Mouse (Mus musculus) neural tube, embryonic 13.5 days (tissue): ENCODE measurements at regions not wholly inside any gene's neighbourhood (a gene's known extent, or its start where the extent isn't known, plus 50 kb on each side); places are given as distances from the start of the nearest gene placed in this dataset.
A peak's percentile ranks its signal among the peaks of the same experiment; 100 is the strongest.

ENCODE experiments used
- ATAC-seq: fragments of 200-750 bp; cut with Nextera tagmentation; 2 replicates; pipeline ENCODE4 v1.8.0; 2017; ENCODE audit warnings: low read depth, mild to moderate bottlenecking, moderate TSS enrichment, moderate library complexity
- H3K27ac ChIP-seq: fragments of 300-500 bp; sonication (generic); replicated peaks from 2 replicates; pipeline ENCODE4 v1.5.1; 2015; ENCODE audit warnings: moderate library complexity, mild to moderate bottlenecking, inconsistent platforms
- H3K27me3 ChIP-seq: fragments of 300-500 bp; sonication (generic); 2 replicates; pipeline ENCODE4 v1.6.1; 2015; ENCODE audit warnings: mild to moderate bottlenecking, inconsistent platforms
- H3K36me3 ChIP-seq: fragments of 300-500 bp; sonication (generic); 2 replicates; pipeline ENCODE4 v1.6.1; 2015; ENCODE audit warnings: mild to moderate bottlenecking, inconsistent platforms
- H3K4me1 ChIP-seq: fragments of 300-500 bp; sonication (generic); replicated peaks from 2 replicates; pipeline ENCODE4 v1.6.1; 2015; ENCODE audit warnings: inconsistent platforms
- H3K4me2 ChIP-seq: fragments of 300-500 bp; sonication (generic); 2 replicates; pipeline ENCODE4 v1.6.1; 2015; ENCODE audit warnings: inconsistent platforms, mild to moderate bottlenecking, moderate library complexity
- H3K4me3 ChIP-seq: fragments of 300-500 bp; sonication (generic); 2 replicates; pipeline ENCODE4 v1.5.1; 2015; ENCODE audit warnings: mild to moderate bottlenecking, inconsistent platforms
- H3K9ac ChIP-seq: fragments of 300-500 bp; sonication (generic); 2 replicates; pipeline ENCODE4 v1.6.1; 2015; ENCODE audit warnings: moderate library complexity, mild to moderate bottlenecking, inconsistent platforms
- H3K9me3 ChIP-seq: fragments of 300-500 bp; sonication (generic); 2 replicates; pipeline ENCODE4 v1.6.1; 2016; ENCODE audit warnings: inconsistent platforms
- WGBS: fragments of 180-500 bp; shearing (Covaris S2); methylation state at CpG from one replicate; pipeline ENCODE4 v1.1.7; 2015; 5-methylcytosine and 5-hydroxymethylcytosine counted together

GRCm38 (mm10) chr10:83944897-83945296, 222.2 kb downstream of the 1500009L16Rik start:
- Histone ChIP-seq H3K4me3 (no peak overlapping the region), H3K9ac (no peak overlapping the region), H3K27ac (no peak overlapping the region), H3K9me3 (no peaks in the 10 kb centered on the region; the same call in 1 of the 2 replicates), H3K4me2 (no peak overlapping the region), H3K27me3 (no peaks in the 10 kb centered on the region), H3K4me1 (0 out of 2 replicates have a peak, but pooled peaks cover 6% of the 10 kb centered on the region), H3K36me3 (no peaks in the 10 kb centered on the region)
- whole genome bisulfite sequencing = 97% methylated on average over 10 of the region's 10 CpGs
- ATAC-seq = no peak

DNA sequence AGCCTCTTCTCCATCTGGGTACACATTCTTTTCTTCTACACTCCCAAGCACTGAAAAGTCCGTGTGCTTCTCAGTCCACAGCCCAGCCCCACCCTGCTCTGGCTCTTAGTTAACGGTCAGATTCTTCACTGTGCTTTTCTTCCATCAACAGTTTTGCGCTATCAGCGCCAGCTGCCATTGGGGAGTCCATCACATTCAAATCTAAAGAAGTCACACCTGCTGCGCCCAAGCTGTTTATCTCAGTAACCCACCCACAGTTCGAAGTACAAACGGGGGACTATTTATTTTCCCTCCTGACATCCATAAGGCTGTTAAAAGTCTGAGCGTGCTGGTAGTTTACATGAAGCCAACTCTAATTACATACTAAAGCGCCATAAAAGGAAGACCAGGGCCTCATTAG, 222.8 kb downstream of the 1500009L16Rik start:
- 71% methylated on average over 9 of the region's 9 CpGs for WGBS
- no peaks in the 10 kb centered on the region for H3K36me3 ChIP-seq
- H3K4me3 ChIP-seq = no peak overlapping the region
- H3K4me2 ChIP-seq = no peak overlapping the region
- no peaks in the 10 kb centered on the region; the same call in 1 of the 2 replicates for H3K9me3 ChIP-seq
- no peak overlapping the region for H3K9ac ChIP-seq
- no peak for ATAC-seq
- no peak overlapping the region for H3K27ac ChIP-seq
- no peaks in the 10 kb centered on the region for H3K27me3 ChIP-seq
- H3K4me1 ChIP-seq = 0 out of 2 replicates have a peak, but pooled peaks cover 6% of the 10 kb centered on the region

DNA sequence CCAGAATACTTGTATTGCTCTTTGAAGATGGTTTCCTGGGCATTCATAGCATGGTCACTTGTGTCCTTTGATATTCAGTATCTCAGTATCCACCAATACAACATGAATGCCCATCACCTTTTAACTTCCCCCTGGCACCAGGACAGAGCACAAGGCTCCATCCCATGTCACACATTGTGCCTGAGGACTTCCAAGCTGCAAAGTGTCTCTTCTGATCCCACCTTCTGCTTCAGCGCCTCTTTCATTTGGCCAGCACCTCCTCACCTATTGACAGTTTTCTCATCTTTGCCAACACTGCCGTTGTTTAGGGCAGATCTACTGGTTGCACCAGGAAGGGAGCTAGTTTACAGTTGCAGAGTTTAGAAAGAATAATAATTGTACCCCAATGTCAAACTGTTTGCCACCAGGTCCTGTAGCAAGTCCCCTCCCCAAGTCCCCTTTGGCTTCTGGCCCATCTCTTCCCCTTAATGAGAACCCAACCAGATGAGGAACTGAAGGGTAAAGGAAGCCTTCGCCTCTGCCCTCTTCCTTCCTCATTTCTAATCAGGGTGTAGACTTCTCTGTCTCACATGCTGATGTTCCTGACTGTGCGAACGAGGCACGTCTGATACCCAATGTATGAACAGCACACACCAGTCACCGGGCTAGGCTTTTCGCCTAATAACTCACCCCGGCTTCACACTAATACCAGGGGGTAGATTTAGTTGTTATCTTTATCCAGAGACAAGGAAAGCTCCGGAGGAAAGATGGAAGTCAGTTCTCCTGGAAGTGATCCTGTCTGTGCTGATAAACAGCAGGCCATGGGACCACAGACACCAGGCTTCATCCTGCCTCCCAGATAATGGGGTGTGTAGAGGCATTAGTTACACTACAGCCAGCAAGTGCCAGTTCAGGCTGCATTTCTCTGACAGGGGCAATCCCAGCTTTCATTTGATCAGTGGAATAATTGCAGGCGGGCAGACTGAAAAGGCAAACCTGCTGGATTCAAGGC, 223.8 kb downstream of the 1500009L16Rik start:
- Histone ChIP-seq H3K4me1 (0 out of 2 replicates have a peak, but pooled peaks cover 6% of the 10 kb centered on the region), H3K4me3 (no peak overlapping the region), H3K9ac (no peak overlapping the region), H3K9me3 (no peaks in the 10 kb centered on the region), H3K36me3 (no peaks in the 10 kb centered on the region), H3K27ac (no peak overlapping the region), H3K27me3 (no peaks in the 10 kb centered on the region), H3K4me2 (no peak overlapping the region)
- WGBS = 86% methylated on average over 11 of the region's 11 CpGs
- no peak for ATAC-seq

DNA sequence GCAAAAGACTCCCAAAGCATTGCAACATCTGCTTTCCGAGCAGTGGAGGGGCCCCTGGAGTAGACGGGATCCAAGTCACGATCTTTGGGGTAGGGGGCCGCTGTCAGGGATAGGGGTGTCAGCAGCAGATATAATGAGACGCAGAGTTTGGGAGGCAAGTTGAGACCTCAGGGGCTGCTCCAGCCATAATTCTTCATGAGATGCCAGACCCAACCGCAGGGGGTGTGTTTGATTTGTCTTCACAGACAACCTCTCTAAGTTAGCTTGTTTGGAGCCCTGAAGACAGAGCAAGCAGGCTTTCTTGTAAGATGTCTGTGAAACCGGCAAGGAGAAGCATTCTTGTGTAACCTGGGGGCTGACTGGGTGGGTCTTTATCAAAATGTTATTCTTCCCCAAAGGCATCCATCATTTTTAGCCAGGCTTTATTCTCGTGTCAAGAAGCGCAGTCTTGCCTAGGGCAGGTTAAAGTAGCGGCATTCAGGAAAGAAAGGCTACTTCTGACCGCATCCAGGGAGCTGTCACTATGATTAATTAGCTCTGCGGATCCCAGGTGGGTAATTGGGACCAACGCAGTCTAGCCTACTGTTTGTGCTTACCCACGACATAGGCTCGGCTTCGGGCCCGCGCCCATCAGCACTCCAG, 234.6 kb downstream of the 1500009L16Rik start:
- Histone ChIP-seq H3K9ac (no peak overlapping the region), H3K4me2 (peak overlapping the region; percentile 14), H3K4me1 (peaks cover 10% of the 10 kb centered on the region), H3K36me3 (no peaks in the 10 kb centered on the region), H3K4me3 (no peak overlapping the region), H3K9me3 (no peaks in the 10 kb centered on the region), H3K27me3 (no peaks in the 10 kb centered on the region), H3K27ac (no peak overlapping the region)
- 11% methylated on average over 18 of the region's 18 CpGs for WGBS
- ATAC-seq = peak; percentile 71

GRCm38 (mm10) chr10:83958397-83958796, 235.7 kb downstream of the 1500009L16Rik start:
- ATAC-seq = no peak
- Histone ChIP-seq H3K36me3 (no peaks in the 10 kb centered on the region), H3K4me3 (no peak overlapping the region), H3K9ac (no peak overlapping the region), H3K27me3 (no peaks in the 10 kb centered on the region), H3K4me1 (peaks cover 14% of the 10 kb centered on the region), H3K9me3 (no peaks in the 10 kb centered on the region), H3K27ac (no peak overlapping the region), H3K4me2 (no peak overlapping the region)
- 88% methylated on average over 3 of the region's 3 CpGs for WGBS

- no peak for ATAC-seq
- Histone ChIP-seq H3K4me3 (no peak overlapping the region), H3K36me3 (no peaks in the 10 kb centered on the region), H3K9ac (no peak overlapping the region), H3K27me3 (no peaks in the 10 kb centered on the region), H3K9me3 (no peaks in the 10 kb centered on the region), H3K27ac (no peak overlapping the region), H3K4me2 (no peak overlapping the region), H3K4me1 (peaks cover 18% of the 10 kb centered on the region)
- 73% methylated on average over 2 of the region's 2 CpGs for WGBS
These were observed 236.2 kb downstream of the 1500009L16Rik start for GRCm38 (mm10) chr10:83958826-83959225.

GRCm38 (mm10) chr10:83963232-83963760, 240.6 kb downstream of the 1500009L16Rik start:
- Histone ChIP-seq H3K4me2 (no peak overlapping the region), H3K27ac (peak overlapping the region; percentile 39), H3K4me3 (no peak overlapping the region), H3K27me3 (no peaks in the 10 kb centered on the region), H3K4me1 (peaks cover 26% of the 10 kb centered on the region), H3K36me3 (no peaks in the 10 kb centered on the region), H3K9me3 (no peaks in the 10 kb centered on the region), H3K9ac (no peak overlapping the region)
- peak; percentile 7; the same call in 1 of the 2 replicates for ATAC-seq
- 76% methylated on average over 12 of the region's 12 CpGs for WGBS

DNA sequence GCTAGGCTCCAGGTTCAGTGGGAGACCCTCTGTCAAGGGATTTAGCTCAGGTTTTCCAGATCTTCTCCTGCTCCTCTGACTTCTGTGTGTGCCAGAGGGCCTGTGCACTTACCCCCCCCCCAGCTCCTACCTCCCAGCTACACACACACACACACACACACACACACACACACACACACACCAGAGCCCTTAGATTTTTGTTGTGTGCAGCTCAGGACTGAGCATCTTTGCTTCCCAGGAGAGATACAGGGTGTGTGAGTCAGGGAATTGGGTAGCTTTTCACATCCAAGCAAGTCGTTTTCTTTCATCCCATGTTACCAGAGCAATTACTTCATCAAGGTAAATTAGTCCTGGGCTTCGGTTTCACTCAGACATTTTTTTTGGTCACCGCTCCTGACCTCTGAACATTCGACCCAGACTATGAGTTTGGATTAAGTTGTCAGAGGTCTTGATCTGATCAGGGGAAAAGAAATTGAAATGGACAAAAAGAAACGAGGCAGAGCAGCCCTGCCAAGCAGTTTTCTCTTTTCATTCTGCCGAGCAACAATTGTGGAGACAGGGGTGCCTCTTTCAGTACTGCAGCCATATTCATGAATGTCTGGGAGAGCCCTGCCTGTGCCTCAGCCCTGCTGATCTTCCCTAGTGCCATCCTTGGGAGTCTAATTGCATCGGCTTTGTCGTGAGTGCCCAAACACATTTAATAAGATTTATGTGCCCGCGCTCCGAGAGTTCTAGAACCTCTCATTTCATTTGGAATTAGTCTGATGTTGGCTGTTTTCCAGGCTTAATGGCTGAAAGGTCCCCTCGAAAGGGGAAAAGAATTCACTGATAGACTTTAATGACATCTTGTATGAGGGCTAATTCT, 241.3 kb downstream of the 1500009L16Rik start:
- 21% methylated on average over 12 of the region's 12 CpGs for whole genome bisulfite sequencing
- no peak overlapping the region for H3K4me3 ChIP-seq
- H3K27me3 ChIP-seq = no peaks in the 10 kb centered on the region
- peak overlapping the region; percentile 67 for H3K27ac ChIP-seq
- no peak overlapping the region for H3K4me2 ChIP-seq
- ATAC-seq = peak; percentile 85
- H3K36me3 ChIP-seq = no peaks in the 10 kb centered on the region
- H3K9ac ChIP-seq = no peak overlapping the region
- no peaks in the 10 kb centered on the region for H3K9me3 ChIP-seq
- peaks cover 26% of the 10 kb centered on the region for H3K4me1 ChIP-seq

DNA sequence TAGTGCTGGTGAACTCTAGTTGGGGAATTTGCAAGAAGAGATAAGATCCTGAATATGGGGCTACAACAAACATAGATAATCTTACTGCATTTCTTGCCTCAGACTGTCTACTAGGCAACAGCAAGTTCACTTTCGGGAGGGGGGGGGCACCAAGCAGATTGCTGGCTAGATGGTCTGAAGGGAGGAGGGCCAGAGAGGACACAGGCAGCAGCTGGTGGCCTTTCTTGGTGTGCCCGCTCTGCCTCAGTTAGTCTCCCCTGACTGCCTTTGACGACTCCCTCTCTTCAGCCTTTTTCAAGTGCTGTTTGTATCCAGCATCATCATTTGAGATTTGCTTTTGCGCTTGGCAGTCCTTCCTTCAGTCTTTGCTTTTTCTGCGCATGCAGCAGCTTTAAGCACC, 242.2 kb downstream of the 1500009L16Rik start:
- H3K27me3 ChIP-seq = no peaks in the 10 kb centered on the region
- H3K9ac ChIP-seq = no peak overlapping the region
- no peaks in the 10 kb centered on the region for H3K9me3 ChIP-seq
- ATAC-seq = peak; percentile 57; the same call in 1 of the 2 replicates
- H3K27ac ChIP-seq = peak overlapping the region; percentile 67
- no peak overlapping the region for H3K4me2 ChIP-seq
- no peaks in the 10 kb centered on the region for H3K36me3 ChIP-seq
- 38% methylated on average over 5 of the region's 5 CpGs for WGBS
- peaks cover 26% of the 10 kb centered on the region for H3K4me1 ChIP-seq
- no peak overlapping the region for H3K4me3 ChIP-seq

DNA sequence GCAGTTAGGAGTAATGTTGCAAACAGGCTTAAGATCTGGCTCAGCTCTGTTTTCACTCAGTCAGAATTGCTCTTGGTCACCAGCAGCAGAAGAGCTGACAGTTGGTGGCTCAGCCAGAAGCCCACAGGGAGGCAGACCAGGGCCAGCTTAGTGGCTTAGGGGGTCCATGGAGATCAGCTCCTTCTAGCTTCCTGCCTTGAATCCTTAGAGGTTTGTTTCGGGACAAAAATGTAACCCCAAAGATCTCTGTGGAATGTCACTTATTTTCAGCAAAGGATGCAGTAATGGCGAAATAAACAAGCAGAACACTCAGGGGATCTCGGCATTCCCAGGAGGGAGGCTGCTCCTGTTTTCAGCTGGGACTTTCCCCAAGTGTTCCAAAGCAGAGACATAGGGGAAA, 247.8 kb downstream of the 1500009L16Rik start:
- Histone ChIP-seq H3K27ac (no peak overlapping the region), H3K4me1 (peaks cover under 1% of the 10 kb centered on the region; the same call in 1 of the 2 replicates), H3K4me3 (no peak overlapping the region), H3K9me3 (no peaks in the 10 kb centered on the region), H3K4me2 (no peak overlapping the region), H3K36me3 (no peaks in the 10 kb centered on the region), H3K27me3 (no peaks in the 10 kb centered on the region), H3K9ac (no peak overlapping the region)
- ATAC-seq = no peak
- 82% methylated on average over 3 of the region's 3 CpGs for WGBS

DNA sequence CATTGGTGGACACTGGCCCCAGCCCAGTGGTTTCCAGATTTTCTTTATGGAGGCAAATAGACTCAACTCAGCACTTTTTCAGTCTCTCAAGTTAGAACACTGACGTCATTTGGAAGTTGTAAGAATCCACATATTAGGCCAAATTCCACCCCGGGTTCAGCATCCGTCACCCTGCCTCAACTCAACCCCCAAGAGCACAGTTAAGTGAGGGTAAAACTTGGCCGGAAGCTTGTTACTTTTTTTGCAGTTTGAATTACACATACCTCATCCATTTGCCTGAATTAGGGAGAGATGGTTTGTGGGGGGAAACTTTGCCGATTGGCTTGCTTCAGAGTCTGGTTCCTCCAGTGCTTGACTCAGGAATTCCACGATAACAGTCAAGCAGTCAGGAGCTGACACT, 251.9 kb downstream of the 1500009L16Rik start:
- Histone ChIP-seq H3K27ac (no peak overlapping the region), H3K27me3 (no peaks in the 10 kb centered on the region), H3K4me2 (no peak overlapping the region), H3K4me1 (no peaks in the 10 kb centered on the region; the same call in 1 of the 2 replicates), H3K9me3 (no peaks in the 10 kb centered on the region), H3K9ac (no peak overlapping the region), H3K4me3 (no peak overlapping the region), H3K36me3 (no peaks in the 10 kb centered on the region)
- WGBS = 87% methylated on average over 6 of the region's 6 CpGs
- ATAC-seq = no peak
